Mouse (Mus musculus): ENCODE results near the gene Sptlc2.

- TF ChIP-seq UBTF (IDR thresholded peaks at IDR 0.05; ENCODE audit: low read depth, low read length): no peak
- no peak for TF ChIP-seq RCOR1 (conservative IDR thresholded peaks at IDR 0.05; ENCODE audit: low read depth, low read length)
Measured at GRCm38 (mm10) chr12:87369319-87369718, 18.8 kb downstream of the Sptlc2 start.

Data from CH12.LX (cell line).